In genomic region chr9:14175041-14175881, GRCm38 (mm10) we compare ENCODE assay signal across 8 mouse cellular contexts.
DNase-seq lines count a peak whose midpoint lies in the region; ATAC-seq and TF ChIP-seq lines count a peak whose summit lies in the region.

No protein-coding gene starts in this region.

- H3K36me3 ChIP-seq in intestine, embryonic 16.5 days (ENCODE audit: control insufficient read depth, insufficient read depth, low read length) = no peaks in the 10 kb centered on the region
- H3K36me3 ChIP-seq in limb, embryonic 14.5 days (ENCODE audit: control insufficient read depth, insufficient read depth, low read length) = no peaks in the 10 kb centered on the region
- no peaks in the 10 kb centered on the region for H3K36me3 ChIP-seq in splenic B cell, adult 2 months (ENCODE audit: control insufficient read depth, insufficient read depth, low read length, poor library complexity, severe bottlenecking)

- peak overlapping the region; percentile 6; the same call in 1 of the 2 replicates for H3K9ac ChIP-seq in intestine, embryonic 16.5 days (ENCODE audit: low read depth, low read length)
- H3K9ac ChIP-seq in limb, embryonic 14.5 days (ENCODE audit: low read depth, low read length, severe bottlenecking) = no peak overlapping the region

- peak; percentile 21 for DNase-seq in adrenal gland, postnatal 10 days
- no peak for DNase-seq in adrenal gland, adult 8-10 months
- peak; percentile 49 for DNase-seq in testis, postnatal 10 days (ENCODE audit: low spot score)
- no peak for DNase-seq in testis, postnatal 14 days (ENCODE audit: low spot score)
- peak; percentile 19 for DNase-seq in gastrocnemius, postnatal 25 days
- DNase-seq in limb, embryonic 14.5 days (ENCODE audit: low spot score) = peak; percentile 68
- DNase-seq in splenic B cell, adult 2 months (ENCODE audit: low read depth, low spot score) = peak; percentile 57

- H3K9me3 ChIP-seq in intestine, embryonic 16.5 days (ENCODE audit: control insufficient read depth, low read length) = no peaks in the 10 kb centered on the region
- no peaks in the 10 kb centered on the region for H3K9me3 ChIP-seq in limb, embryonic 14.5 days (ENCODE audit: control insufficient read depth, low read length)

- no peak overlapping the region for H3K4me3 ChIP-seq in intestine, embryonic 16.5 days (ENCODE audit: low read length)
- 0 out of 2 replicates have a peak overlapping the region, but pooled peaks have one; percentile 2 for H3K4me3 ChIP-seq in limb, embryonic 14.5 days (replicated peaks; ENCODE audit: low read length)

- H3K27me3 ChIP-seq in intestine, embryonic 16.5 days (replicated peaks; ENCODE audit: control insufficient read depth, insufficient read depth, low read length) = no peaks in the 10 kb centered on the region
- H3K27me3 ChIP-seq in limb, embryonic 14.5 days (ENCODE audit: control insufficient read depth, insufficient read depth, low read length) = no peaks in the 10 kb centered on the region
- H3K27me3 ChIP-seq in splenic B cell, adult 2 months (ENCODE audit: control insufficient read depth, insufficient read depth, low read length, poor library complexity, severe bottlenecking) = no peaks in the 10 kb centered on the region

- H3K27ac ChIP-seq in intestine, embryonic 16.5 days (ENCODE audit: low read length) = peak overlapping the region; percentile 71
- peak overlapping the region; percentile 84 for H3K27ac ChIP-seq in limb, embryonic 14.5 days (replicated peaks; ENCODE audit: low read depth, low read length)

- H3K4me1 ChIP-seq in intestine, embryonic 16.5 days (ENCODE audit: control insufficient read depth, insufficient read depth, low read length) = peaks cover 27% of the 10 kb centered on the region
- peaks cover 51% of the 10 kb centered on the region for H3K4me1 ChIP-seq in limb, embryonic 14.5 days (ENCODE audit: control insufficient read depth, insufficient read depth, low read length)

- no peak for TF ChIP-seq POLR2A in limb, embryonic 14.5 days (IDR thresholded peaks at IDR 0.05; ENCODE audit: borderline replicate concordance, extremely low read depth, insufficient read depth, insufficient read length)

- 13% methylated on average over 11 of the region's 11 CpGs for WGBS in intestine, embryonic 16.5 days
- 5% methylated on average over 11 of the region's 11 CpGs for WGBS in limb, embryonic 14.5 days

- ATAC-seq in intestine, embryonic 16.5 days = peak; percentile 47
- no peak for ATAC-seq in limb, embryonic 14.5 days (ENCODE audit: low FRiP score, low read depth)

- peak overlapping the region; percentile 45 for H3K4me2 ChIP-seq in intestine, embryonic 16.5 days (ENCODE audit: low read depth, low read length)
- peak overlapping the region; percentile 25 for H3K4me2 ChIP-seq in limb, embryonic 14.5 days (replicated peaks; ENCODE audit: low read depth, low read length, severe bottlenecking)

Comparison
In these comparisons a context has a peak if more than half of its experiments do, and no peak if none do; other contexts are left out.
1. DNase-seq: peak in adrenal gland, postnatal 10 days (single experiment), testis, postnatal 10 days (single experiment), gastrocnemius, postnatal 25 days (single experiment), limb, embryonic 14.5 days (single experiment) and splenic B cell, adult 2 months (single experiment); none in adrenal gland, adult 8-10 months (single experiment) and testis, postnatal 14 days (single experiment).